Mouse (Mus musculus): ENCODE data around the gene Slc30a9. TPM values are rescaled to one million over a fixed set of nuclear protein-coding genes. Genes with fewer than 3 reads are reported as not detected.

Gene Slc30a9
- polyA plus RNA-seq, 1 experiment from 2014 or later: 54.0 TPM

DNA sequence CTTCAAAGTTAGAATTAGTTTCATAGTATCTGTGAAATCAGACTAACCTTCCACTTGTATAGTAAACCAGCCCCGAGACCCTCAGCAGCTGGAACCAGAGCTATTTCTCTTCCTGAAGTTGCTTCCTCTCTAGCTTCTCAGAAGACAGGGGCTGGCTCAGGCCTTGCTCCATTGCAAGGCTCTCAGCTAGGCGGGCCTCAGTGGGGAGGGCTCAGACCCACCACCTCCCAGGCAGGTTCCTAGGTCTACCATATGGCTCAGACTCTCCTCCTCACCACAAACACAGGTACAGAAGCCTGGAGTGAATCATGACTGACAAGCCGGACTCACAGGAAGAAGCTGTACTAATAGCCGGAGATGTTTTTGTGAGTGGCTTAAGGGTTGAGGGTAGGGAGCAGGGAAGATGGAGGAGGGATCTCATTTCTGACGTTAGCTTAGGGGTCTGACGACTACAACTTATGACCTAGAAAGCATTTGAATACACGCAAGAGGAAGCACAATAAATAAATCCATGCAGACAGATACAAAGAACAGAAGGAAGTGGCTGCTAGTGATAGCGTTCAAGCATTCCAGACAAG, 70.4 kb downstream of the Slc30a9 start:
- no peak for TF ChIP-seq EP300 (optimal IDR thresholded peaks at IDR 0.05)
- TF ChIP-seq CTCF (IDR thresholded peaks at IDR 0.05; ENCODE audit: low read depth): no peak
- no peak for ATAC-seq (ENCODE audit: low FRiP score, low TSS enrichment)
- Histone ChIP-seq H3K4me2 (replicated peaks; ENCODE audit: low read depth) (no peak overlapping the region), H3K9me3 (ENCODE audit: control insufficient read depth, low read length) (no peaks in the 10 kb centered on the region), H3K9ac (ENCODE audit: low read length) (no peak overlapping the region), H3K4me1 (replicated peaks; ENCODE audit: control insufficient read depth, insufficient read depth) (no peaks in the 10 kb centered on the region), H3K27me3 (ENCODE audit: control insufficient read depth, insufficient read depth, low read length) (no peaks in the 10 kb centered on the region), H3K27ac (replicated peaks) (no peak overlapping the region), H3K4me3 (ENCODE audit: low read depth, low read length) (no peak overlapping the region), H3K36me3 (ENCODE audit: control insufficient read depth, insufficient read depth, low read length) (no peaks in the 10 kb centered on the region)
- no peak for DNase-seq (ENCODE audit: low spot score)
- WGBS: 56% methylated on average over 8 of the region's 8 CpGs

- 79% methylated on average over 2 of the region's 2 CpGs for WGBS
Observed at GRCm38 (mm10) chr5:67381690-67382089, 74.9 kb downstream of the Slc30a9 start.

GRCm38 (mm10) chr5:67382556-67382955, 75.8 kb downstream of the Slc30a9 start:
- Histone ChIP-seq H3K9me3 (ENCODE audit: control insufficient read depth, low read length) (no peaks in the 10 kb centered on the region), H3K4me1 (replicated peaks; ENCODE audit: control insufficient read depth, insufficient read depth) (no peaks in the 10 kb centered on the region), H3K36me3 (ENCODE audit: control insufficient read depth, insufficient read depth, low read length) (no peaks in the 10 kb centered on the region), H3K4me3 (ENCODE audit: low read depth, low read length) (no peak overlapping the region), H3K9ac (ENCODE audit: low read length) (no peak overlapping the region), H3K4me2 (replicated peaks; ENCODE audit: low read depth) (no peak overlapping the region), H3K27ac (replicated peaks) (no peak overlapping the region), H3K27me3 (ENCODE audit: control insufficient read depth, insufficient read depth, low read length) (no peaks in the 10 kb centered on the region)
- ATAC-seq (ENCODE audit: low FRiP score, low TSS enrichment): no peak
- 78% methylated on average over 7 of the region's 7 CpGs for WGBS
- DNase-seq (ENCODE audit: low spot score): no peak
- no peak for TF ChIP-seq EP300 (optimal IDR thresholded peaks at IDR 0.05)
- TF ChIP-seq CTCF (IDR thresholded peaks at IDR 0.05; ENCODE audit: low read depth): no peak

More at GRCm38 (mm10) chr5:67381690-67382089, 74.9 kb downstream of the Slc30a9 start:
- H3K9me3 ChIP-seq (ENCODE audit: control insufficient read depth, low read length): no peaks in the 10 kb centered on the region
- no peak overlapping the region for H3K4me3 ChIP-seq (ENCODE audit: low read depth, low read length)
- DNase-seq (ENCODE audit: low spot score) (no peak), ATAC-seq (ENCODE audit: low FRiP score, low TSS enrichment) (no peak)
- no peaks in the 10 kb centered on the region for H3K27me3 ChIP-seq (ENCODE audit: control insufficient read depth, insufficient read depth, low read length)
- no peak overlapping the region for H3K4me2 ChIP-seq (replicated peaks; ENCODE audit: low read depth)
- TF ChIP-seq EP300 (optimal IDR thresholded peaks at IDR 0.05): no peak
- no peak for TF ChIP-seq CTCF (IDR thresholded peaks at IDR 0.05; ENCODE audit: low read depth)
- H3K27ac ChIP-seq (replicated peaks): no peak overlapping the region
- H3K36me3 ChIP-seq (ENCODE audit: control insufficient read depth, insufficient read depth, low read length): no peaks in the 10 kb centered on the region
- H3K9ac ChIP-seq (ENCODE audit: low read length): no peak overlapping the region
- H3K4me1 ChIP-seq (replicated peaks; ENCODE audit: control insufficient read depth, insufficient read depth): no peaks in the 10 kb centered on the region

DNA sequence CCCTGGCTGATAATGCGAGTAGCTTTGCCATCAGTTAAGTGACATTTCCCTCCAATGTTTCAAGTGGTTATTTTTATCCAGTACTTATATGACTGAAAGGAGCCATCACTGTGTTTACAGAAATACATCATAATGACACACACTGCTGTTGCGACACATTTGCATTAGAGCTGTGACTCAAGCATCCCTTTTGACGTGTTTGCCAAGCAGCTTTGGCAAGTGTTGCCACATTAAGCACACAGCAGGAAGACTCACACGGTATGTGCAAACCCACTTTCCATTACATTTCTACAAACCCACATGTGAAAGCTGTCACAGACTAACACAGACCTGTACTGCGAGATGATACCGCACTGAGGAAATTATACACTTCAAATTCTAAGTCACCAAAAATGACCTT, 87.2 kb downstream of the Slc30a9 start:
- H3K4me2 ChIP-seq (replicated peaks; ENCODE audit: low read depth): no peak overlapping the region
- H3K36me3 ChIP-seq (ENCODE audit: control insufficient read depth, insufficient read depth, low read length): no peaks in the 10 kb centered on the region
- no peaks in the 10 kb centered on the region for H3K4me1 ChIP-seq (replicated peaks; ENCODE audit: control insufficient read depth, insufficient read depth)
- H3K27ac ChIP-seq (replicated peaks): no peak overlapping the region
- DNase-seq (ENCODE audit: low spot score) (no peak), ATAC-seq (ENCODE audit: low FRiP score, low TSS enrichment) (no peak)
- no peaks in the 10 kb centered on the region for H3K27me3 ChIP-seq (ENCODE audit: control insufficient read depth, insufficient read depth, low read length)
- H3K9me3 ChIP-seq (ENCODE audit: control insufficient read depth, low read length): no peaks in the 10 kb centered on the region
- WGBS: 68% methylated on average over 6 of the region's 6 CpGs
- H3K9ac ChIP-seq (ENCODE audit: low read length): no peak overlapping the region
- TF ChIP-seq CTCF (IDR thresholded peaks at IDR 0.05; ENCODE audit: low read depth) (no peak), EP300 (optimal IDR thresholded peaks at IDR 0.05) (no peak)
- no peak overlapping the region for H3K4me3 ChIP-seq (ENCODE audit: low read depth, low read length)

GRCm38 (mm10) chr5:67395211-67395851, 88.6 kb downstream of the Slc30a9 start:
- no peak for DNase-seq (ENCODE audit: low spot score)
- Histone ChIP-seq H3K36me3 (ENCODE audit: control insufficient read depth, insufficient read depth, low read length) (no peaks in the 10 kb centered on the region), H3K9me3 (ENCODE audit: control insufficient read depth, low read length) (no peaks in the 10 kb centered on the region), H3K4me1 (replicated peaks; ENCODE audit: control insufficient read depth, insufficient read depth) (no peaks in the 10 kb centered on the region), H3K27ac (replicated peaks) (no peak overlapping the region), H3K27me3 (ENCODE audit: control insufficient read depth, insufficient read depth, low read length) (no peaks in the 10 kb centered on the region), H3K4me3 (ENCODE audit: low read depth, low read length) (no peak overlapping the region), H3K9ac (ENCODE audit: low read length) (no peak overlapping the region), H3K4me2 (replicated peaks; ENCODE audit: low read depth) (no peak overlapping the region)
- no peak for ATAC-seq (ENCODE audit: low FRiP score, low TSS enrichment)
- WGBS: 73% methylated on average over 11 of the region's 11 CpGs
- TF ChIP-seq EP300 (optimal IDR thresholded peaks at IDR 0.05) (no peak), CTCF (IDR thresholded peaks at IDR 0.05; ENCODE audit: low read depth) (no peak)

DNA sequence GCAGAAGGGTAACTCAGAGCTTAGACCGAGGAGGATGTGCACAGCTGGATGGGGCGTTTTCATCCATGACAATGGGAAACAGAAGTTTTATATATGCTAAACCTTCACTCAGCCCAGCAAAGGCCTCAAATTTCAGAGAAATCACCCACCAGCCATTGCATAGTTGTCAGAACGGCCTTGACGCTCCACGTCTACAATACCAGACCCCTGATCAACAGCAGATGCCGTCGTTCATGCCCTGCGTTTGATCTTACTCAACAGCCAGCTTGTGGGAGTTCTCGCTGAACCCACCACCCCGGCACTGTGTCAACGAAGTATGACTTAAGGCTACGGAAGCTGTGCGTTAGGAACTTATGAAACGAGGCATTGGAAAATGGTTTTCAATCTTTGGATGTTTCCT, 90.4 kb downstream of the Slc30a9 start:
- Histone ChIP-seq H3K27ac (replicated peaks) (no peak overlapping the region), H3K9ac (ENCODE audit: low read length) (no peak overlapping the region), H3K4me2 (replicated peaks; ENCODE audit: low read depth) (no peak overlapping the region), H3K4me1 (replicated peaks; ENCODE audit: control insufficient read depth, insufficient read depth) (no peaks in the 10 kb centered on the region), H3K9me3 (ENCODE audit: control insufficient read depth, low read length) (no peaks in the 10 kb centered on the region), H3K4me3 (ENCODE audit: low read depth, low read length) (no peak overlapping the region), H3K27me3 (ENCODE audit: control insufficient read depth, insufficient read depth, low read length) (no peaks in the 10 kb centered on the region), H3K36me3 (ENCODE audit: control insufficient read depth, insufficient read depth, low read length) (no peaks in the 10 kb centered on the region)
- DNase-seq (ENCODE audit: low spot score) (no peak), ATAC-seq (ENCODE audit: low FRiP score, low TSS enrichment) (no peak)
- TF ChIP-seq EP300 (optimal IDR thresholded peaks at IDR 0.05) (no peak), CTCF (IDR thresholded peaks at IDR 0.05; ENCODE audit: low read depth) (no peak)
- WGBS: 89% methylated on average over 14 of the region's 14 CpGs
